Mouse (Mus musculus) testis, adult 2 months (tissue): ENCODE data around the gene Slc35e4.

Experiments
- CTCF ChIP-seq: fragments of 200-500 bp; IDR thresholded peaks from 2 replicates; pipeline ENCODE4 v1.5.1; 2012; ENCODE audit warnings: low read depth, mild to moderate bottlenecking, inconsistent platforms, low read length, moderate library complexity; ENCODE audit not compliant: control insufficient read depth, insufficient read depth, insufficient replicate concordance
- POLR2A ChIP-seq: fragments of 200-500 bp; IDR thresholded peaks from 2 replicates; pipeline ENCODE4 v1.6.1; 2012; ENCODE audit warnings: low read depth, mild to moderate bottlenecking, inconsistent platforms, low read length, moderate library complexity; ENCODE audit not compliant: control insufficient read depth

DNA sequence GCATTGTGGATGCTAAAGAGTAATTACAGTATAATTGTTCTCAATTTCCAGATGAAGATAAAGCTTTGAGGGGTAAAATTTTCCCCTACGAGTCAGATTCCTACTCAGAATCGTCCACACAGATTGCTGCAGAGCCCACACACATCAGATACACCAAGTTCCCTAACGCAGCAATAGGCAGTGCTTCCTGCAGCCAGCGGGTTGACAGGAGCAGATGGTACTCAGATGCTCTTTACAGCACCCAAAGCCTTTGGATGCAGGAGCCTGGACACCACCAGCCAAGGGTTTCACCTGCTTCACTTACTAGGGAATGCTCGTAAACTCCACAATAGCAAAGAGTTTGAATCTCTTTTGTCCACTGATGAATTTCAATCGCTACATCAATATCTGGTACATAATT is 38.0 kb downstream of the Slc35e4 start:
- TF ChIP-seq POLR2A (no peak), CTCF (no peak)
